Mouse (Mus musculus) cortical plate, adult 2 months (tissue): ENCODE measurements around the gene Camkk2.

Experiments
- CTCF ChIP-seq: fragments of 200-500 bp; IDR thresholded peaks from 2 replicates; pipeline ENCODE4 v1.5.1; 2011; ENCODE audit warnings: mild to moderate bottlenecking, control low read depth, low read length; ENCODE audit not compliant: insufficient read depth; ENCODE audit errors: extremely low read depth
- POLR2A ChIP-seq: fragments of 200-500 bp; IDR thresholded peaks from 2 replicates; pipeline ENCODE4 v1.6.1; 2011; ENCODE audit warnings: mild to moderate bottlenecking, low read length, control low read depth; ENCODE audit not compliant: insufficient read depth; ENCODE audit errors: extremely low read depth

DNA sequence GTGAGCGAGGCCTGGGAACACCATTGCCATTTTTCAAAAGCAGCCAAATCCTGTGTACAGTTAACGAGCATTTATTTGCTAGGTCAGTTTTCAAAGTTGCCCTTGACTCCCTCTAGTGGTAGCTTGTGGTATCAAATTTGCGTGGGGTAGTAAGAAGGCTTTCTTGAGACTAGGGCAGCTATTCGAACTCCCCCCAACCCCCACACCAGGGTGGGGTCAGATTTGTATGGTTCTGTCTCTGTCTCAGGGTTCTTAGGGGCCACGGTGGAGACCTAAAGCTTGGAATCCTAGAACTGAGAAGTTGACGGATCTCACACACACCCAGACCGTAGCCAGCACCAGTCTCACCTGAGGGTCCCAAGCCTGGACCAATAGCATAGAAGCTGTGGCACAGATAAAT lies 53.1 kb downstream of the Camkk2 start:
- TF ChIP-seq CTCF (peak; percentile 63), POLR2A (no peak)
